Comparison of ENCODE assay signal across 23 mouse cellular contexts in the genomic region with DNA sequence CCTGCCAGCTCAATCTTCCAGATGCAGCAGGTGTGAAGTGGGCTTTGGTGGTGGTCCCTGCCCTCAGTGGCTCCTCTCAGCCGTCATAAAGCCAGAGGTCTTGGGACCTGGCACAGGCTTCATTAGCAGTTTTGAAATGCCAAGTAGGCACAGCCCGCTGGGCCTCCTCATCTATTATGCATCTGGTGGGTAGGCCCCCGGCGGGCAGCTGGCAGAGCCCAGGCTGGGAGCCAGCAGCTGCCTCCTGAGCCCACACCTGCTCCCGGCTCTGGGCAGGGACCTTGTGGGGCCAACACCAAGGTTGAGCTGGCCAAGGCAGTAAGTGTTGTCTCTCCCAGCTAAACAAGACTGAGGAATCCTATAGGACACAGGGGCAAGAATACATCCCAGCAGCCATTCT. TPM values are rescaled to one million over a fixed set of nuclear protein-coding genes. Genes with fewer than 3 reads are reported as not detected.
A peak's percentile ranks its signal among the peaks of the same experiment; 100 is the strongest.
DNase-seq lines count a peak whose midpoint lies in the region; ATAC-seq and TF ChIP-seq lines count a peak whose summit lies in the region.
"Had no signal": no experiment of that assay in that cellular context is flagged by ENCODE, and none has a peak within 500 bp of the region (broad histone marks: within the 10 kb centered on the region; RNA-seq: fewer than 3 reads in every experiment).

No protein-coding gene starts in this region.

- no peak overlapping the region for H3K4me3 ChIP-seq in hindbrain, postnatal 0 days (ENCODE audit: low read length)
- no peak overlapping the region for H3K4me3 ChIP-seq in hindbrain, embryonic 14.5 days (replicated peaks; ENCODE audit: low read length)
- no peak overlapping the region for H3K4me3 ChIP-seq in layer of hippocampus, adult 2 months
- no peak overlapping the region for H3K4me3 ChIP-seq in stomach, embryonic 15.5 days (replicated peaks)
- H3K4me3 ChIP-seq in stomach, postnatal 0 days (ENCODE audit: low read depth, low read length): no peak overlapping the region
- H3K4me3 ChIP-seq: heart, adult 2 months; limb, embryonic 15.5 days; liver, embryonic 15.5 days; midbrain, embryonic 15.5 days had no signal

- peak overlapping the region; percentile 32; the same call in 1 of the 2 replicates for H3K27ac ChIP-seq in hindbrain, postnatal 0 days
- no peak overlapping the region for H3K27ac ChIP-seq in hindbrain, embryonic 14.5 days
- peak overlapping the region; percentile 69 for H3K27ac ChIP-seq in layer of hippocampus, adult 2 months
- peak overlapping the region; percentile 64 for H3K27ac ChIP-seq in stomach, embryonic 15.5 days
- no peak overlapping the region for H3K27ac ChIP-seq in stomach, postnatal 0 days (replicated peaks)
- H3K27ac ChIP-seq: heart, adult 2 months; limb, embryonic 15.5 days; liver, embryonic 15.5 days; midbrain, embryonic 15.5 days had no signal

- WGBS in hindbrain, postnatal 0 days: 29% methylated on average over 5 of the region's 5 CpGs
- 35% methylated on average over 5 of the region's 5 CpGs for WGBS in hindbrain, embryonic 14.5 days
- 65% methylated on average over 5 of the region's 5 CpGs for WGBS in stomach, embryonic 15.5 days
- WGBS in stomach, postnatal 0 days: 68% methylated on average over 5 of the region's 5 CpGs

- no peaks in the 10 kb centered on the region for H3K36me3 ChIP-seq in hindbrain, postnatal 0 days (ENCODE audit: insufficient read depth, low read length)
- H3K36me3 ChIP-seq in hindbrain, embryonic 14.5 days (replicated peaks; ENCODE audit: control insufficient read depth, insufficient read depth): no peaks in the 10 kb centered on the region
- H3K36me3 ChIP-seq in stomach, embryonic 15.5 days: no peaks in the 10 kb centered on the region
- H3K36me3 ChIP-seq in stomach, postnatal 0 days (ENCODE audit: control insufficient read depth, insufficient read depth, low read length): no peaks in the 10 kb centered on the region
- H3K36me3 ChIP-seq: limb, embryonic 15.5 days; liver, embryonic 15.5 days; midbrain, embryonic 15.5 days had no signal

- no peaks in the 10 kb centered on the region for H3K9me3 ChIP-seq in hindbrain, postnatal 0 days (ENCODE audit: low read length)
- H3K9me3 ChIP-seq in hindbrain, embryonic 14.5 days (ENCODE audit: control insufficient read depth, low read length): no peaks in the 10 kb centered on the region
- no peaks in the 10 kb centered on the region for H3K9me3 ChIP-seq in stomach, embryonic 15.5 days
- no peaks in the 10 kb centered on the region for H3K9me3 ChIP-seq in stomach, postnatal 0 days (ENCODE audit: control insufficient read depth, low read length)
- H3K9me3 ChIP-seq: limb, embryonic 15.5 days; liver, embryonic 15.5 days; midbrain, embryonic 15.5 days had no signal

- H3K9ac ChIP-seq in hindbrain, postnatal 0 days (replicated peaks; ENCODE audit: low read length): no peak overlapping the region; the same call in 1 of the 2 replicates
- no peak overlapping the region for H3K9ac ChIP-seq in hindbrain, embryonic 14.5 days
- H3K9ac ChIP-seq in stomach, embryonic 15.5 days: no peak overlapping the region
- no peak overlapping the region for H3K9ac ChIP-seq in stomach, postnatal 0 days (ENCODE audit: low read length)
- H3K9ac ChIP-seq: limb, embryonic 15.5 days; liver, embryonic 15.5 days; midbrain, embryonic 15.5 days had no signal

- H3K4me1 ChIP-seq in hindbrain, postnatal 0 days (ENCODE audit: insufficient read depth, low read length): 0 out of 2 replicates have a peak, but pooled peaks cover 3% of the 10 kb centered on the region
- peaks cover 19% of the 10 kb centered on the region for H3K4me1 ChIP-seq in hindbrain, embryonic 14.5 days (replicated peaks; ENCODE audit: control insufficient read depth, insufficient read depth, low read length)
- peaks cover 11% of the 10 kb centered on the region for H3K4me1 ChIP-seq in stomach, embryonic 15.5 days
- no peaks in the 10 kb centered on the region for H3K4me1 ChIP-seq in stomach, postnatal 0 days (replicated peaks; ENCODE audit: control insufficient read depth, insufficient read depth)

- no peak overlapping the region for H3K4me2 ChIP-seq in hindbrain, postnatal 0 days (ENCODE audit: low read depth, low read length)
- H3K4me2 ChIP-seq in hindbrain, embryonic 14.5 days (replicated peaks): no peak overlapping the region
- H3K4me2 ChIP-seq in stomach, embryonic 15.5 days: no peak overlapping the region
- H3K4me2 ChIP-seq in stomach, postnatal 0 days (replicated peaks; ENCODE audit: low read depth): no peak overlapping the region
- H3K4me2 ChIP-seq: limb, embryonic 15.5 days; liver, embryonic 15.5 days; midbrain, embryonic 15.5 days had no signal

- TF ChIP-seq EP300 in stomach, postnatal 0 days (optimal IDR thresholded peaks at IDR 0.05): no peak

- H3K27me3 ChIP-seq in hindbrain, postnatal 0 days (ENCODE audit: insufficient read depth, low read length): no peaks in the 10 kb centered on the region
- H3K27me3 ChIP-seq in hindbrain, embryonic 14.5 days (ENCODE audit: control insufficient read depth, insufficient read depth, low read length): no peaks in the 10 kb centered on the region
- H3K27me3 ChIP-seq in stomach, embryonic 15.5 days (replicated peaks): peaks cover 16% of the 10 kb centered on the region
- no peaks in the 10 kb centered on the region for H3K27me3 ChIP-seq in stomach, postnatal 0 days (ENCODE audit: control insufficient read depth, insufficient read depth, low read length)
- H3K27me3 ChIP-seq: Patski had no signal

- no peak for ATAC-seq in hindbrain, postnatal 0 days
- ATAC-seq in hindbrain, embryonic 14.5 days (ENCODE audit: low FRiP score): no peak
- 0 out of 2 replicates have a peak, but pooled peaks have one; percentile 25 for ATAC-seq in stomach, embryonic 15.5 days (ENCODE audit: insufficient read depth, low FRiP score, low read depth)
- ATAC-seq in stomach, postnatal 0 days (ENCODE audit: low FRiP score, low TSS enrichment): no peak
- ATAC-seq: CD4-positive, CD25-positive, alpha-beta regulatory T cell, adult 4 months; inflammation-experienced regulatory T-cells, adult 6 months; midbrain, embryonic 15.5 days; Patski had no signal

- no peak for TF ChIP-seq CTCF in hindbrain, postnatal 0 days (IDR thresholded peaks at IDR 0.05; ENCODE audit: low read depth)
- no peak for TF ChIP-seq CTCF in layer of hippocampus, adult 2 months (conservative IDR thresholded peaks at IDR 0.05)
- TF ChIP-seq CTCF in stomach, postnatal 0 days (IDR thresholded peaks at IDR 0.05; ENCODE audit: low read depth): no peak

- DNase-seq in cerebellum, postnatal 25 days: peak; percentile 22 to 29
- no peak for DNase-seq in cerebellum, adult 9-11 months
- no peak for DNase-seq in hindbrain, postnatal 0 days (ENCODE audit: low spot score)
- DNase-seq in hindbrain, embryonic 14.5 days (ENCODE audit: low spot score): no peak
- DNase-seq in layer of hippocampus, adult 2 months (ENCODE audit: low spot score in 2 of 2): no peak
- DNase-seq in layer of hippocampus, postnatal 10 days (ENCODE audit: low spot score in 2 of 2): no peak
- no peak for DNase-seq in stomach, postnatal 0 days (ENCODE audit: low spot score)
- DNase-seq: adrenal gland, adult 8-10 months; cerebellum, adult 9-10 months; embryo, embryonic 11 days; gastrocnemius, postnatal 25 days; heart, adult 2 months; heart, postnatal 36 days; layer of hippocampus, postnatal 36 days; lung, postnatal 10 days; thymus, postnatal 14 days had no signal

RNA-seq across cellular contexts. Expression of a gene that starts 21.8 kb away (rescaled TPM):
- total RNA-seq in hindbrain, postnatal 0 days (2014; rRNA removed): 277 and 282 TPM in 2 replicates
- 105 and 110 TPM in 2 replicates for polyA plus RNA-seq in hindbrain, postnatal 0 days (2015; fragmentation: Nextera tagmentation; extraction: Ambion mirVana)
- polyA plus RNA-seq in hindbrain, embryonic 14.5 days (2014; fragmentation: Nextera tagmentation; extraction: Ambion mirVana): 80.7 and 83.9 TPM in 2 replicates
- total RNA-seq in layer of hippocampus, adult 2 months (2021): 100 to 1,000 TPM; 281 to 291 TPM
- 100 to 1,000 TPM; 206 to 220 TPM for total RNA-seq in layer of hippocampus, postnatal 10 days (2021)
- polyA plus RNA-seq in stomach, embryonic 15.5 days (2015; fragmentation: Nextera tagmentation; extraction: Ambion mirVana): 59.1 and 73.0 TPM in 2 replicates
- 70.1 and 73.0 TPM in 2 replicates for polyA plus RNA-seq in stomach, postnatal 0 days (2015; fragmentation: Nextera tagmentation; extraction: Ambion mirVana)

Comparison
In these comparisons a context has a peak if more than half of its experiments do, and no peak if none do; other contexts are left out.
1. DNase-seq: peak in cerebellum, postnatal 25 days (2 of 2); none in cerebellum, adult 9-11 months (single experiment), hindbrain, postnatal 0 days (single experiment), hindbrain, embryonic 14.5 days (single experiment), layer of hippocampus, adult 2 months (0 of 2), layer of hippocampus, postnatal 10 days (0 of 2) and stomach, postnatal 0 days (single experiment).
2. H3K27ac ChIP-seq: peak in hindbrain, postnatal 0 days (single experiment), layer of hippocampus, adult 2 months (single experiment) and stomach, embryonic 15.5 days (single experiment); none in hindbrain, embryonic 14.5 days (single experiment) and stomach, postnatal 0 days (single experiment).